Mouse (Mus musculus): ENCODE measurements around the gene Rab1a. TPM values are rescaled to one million over a fixed set of nuclear protein-coding genes. Genes with fewer than 3 reads are reported as not detected.
"Not testable (repeated sequence)": the region's sequence is repeated elsewhere in the genome, so short reads cannot be mapped to it uniquely, and the experiment has no call there.

The Rab1a gene
- 216 and 226 TPM in 2 replicates for polyA plus RNA-seq (2014; fragmentation: Nextera tagmentation; extraction: Ambion mirVana)

DNA sequence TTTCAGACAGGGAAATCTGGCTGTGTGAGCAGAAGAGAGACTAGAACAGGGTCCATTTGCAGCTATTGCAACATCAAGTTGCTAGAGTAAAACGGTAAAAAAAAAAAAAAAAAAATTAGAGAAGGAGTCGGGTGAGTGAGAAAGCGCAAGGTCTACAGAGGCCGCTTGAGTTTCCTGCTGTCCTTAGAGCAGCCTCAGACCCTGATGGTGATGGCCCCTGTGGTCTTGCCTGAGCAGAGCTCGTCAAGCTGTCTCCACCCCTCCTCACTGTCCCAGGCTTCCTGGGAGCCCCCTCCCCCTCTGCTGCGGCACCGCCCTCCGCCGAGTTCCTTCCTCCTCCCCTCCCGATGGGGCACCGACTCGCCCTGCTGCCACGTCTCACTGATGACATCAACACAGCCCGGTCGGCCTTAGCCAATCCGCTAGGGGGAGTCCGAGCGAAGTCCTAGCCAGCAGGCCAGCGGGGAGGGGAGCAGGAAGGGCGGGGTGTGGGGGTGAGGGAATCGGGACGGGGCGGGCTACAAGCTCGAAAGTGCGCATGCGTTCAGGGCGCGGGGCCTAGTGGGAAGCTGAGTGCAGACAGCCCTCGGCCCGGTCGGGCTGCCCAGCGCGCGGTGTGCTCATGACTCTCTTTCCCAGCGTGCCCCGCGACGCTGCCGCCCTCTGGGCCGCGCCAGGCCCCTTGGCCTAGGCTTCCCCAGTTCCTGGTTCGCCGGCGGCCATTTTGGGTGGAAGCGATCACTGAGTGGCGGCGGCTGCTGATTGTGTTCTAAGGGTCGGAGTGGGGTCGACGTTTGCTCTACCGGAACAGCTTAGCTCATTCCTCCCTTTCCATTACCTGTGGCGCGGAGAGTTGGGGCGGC is at the start of gene Rab1a:
Gene Rab1a (plus strand): TSS at position 720 of the 863 bp plus-strand sequence.
- Histone ChIP-seq H3K27me3 (replicated peaks; ENCODE audit: control insufficient read depth, insufficient read depth, low read length) (no peaks in the 10 kb centered on the region), H3K9ac (ENCODE audit: low read length) (peak within 1 kb of the TSS; percentile 95), H3K4me1 (replicated peaks; ENCODE audit: control insufficient read depth, insufficient read depth, low read length) (peaks cover 22% of the 10 kb centered on the region), H3K27ac (ENCODE audit: low read depth) (peak within 1 kb of the TSS; percentile 96), H3K36me3 (ENCODE audit: control insufficient read depth, insufficient read depth, low read length) (no peaks in the 10 kb centered on the region), H3K4me2 (ENCODE audit: low read length) (peak within 1 kb of the TSS; percentile 91), H3K9me3 (ENCODE audit: control insufficient read depth, low read length) (no peaks in the 10 kb centered on the region), H3K4me3 (ENCODE audit: low read depth, low read length) (peak within 1 kb of the TSS; percentile 71)
- DNase-seq (ENCODE audit: low spot score) (peak; percentile 99), ATAC-seq (replicated peaks; ENCODE audit: low FRiP score, low TSS enrichment, low read depth) (peak; percentile 98)
- under 1% methylated on average over 52 of the region's 54 CpGs for WGBS

DNA sequence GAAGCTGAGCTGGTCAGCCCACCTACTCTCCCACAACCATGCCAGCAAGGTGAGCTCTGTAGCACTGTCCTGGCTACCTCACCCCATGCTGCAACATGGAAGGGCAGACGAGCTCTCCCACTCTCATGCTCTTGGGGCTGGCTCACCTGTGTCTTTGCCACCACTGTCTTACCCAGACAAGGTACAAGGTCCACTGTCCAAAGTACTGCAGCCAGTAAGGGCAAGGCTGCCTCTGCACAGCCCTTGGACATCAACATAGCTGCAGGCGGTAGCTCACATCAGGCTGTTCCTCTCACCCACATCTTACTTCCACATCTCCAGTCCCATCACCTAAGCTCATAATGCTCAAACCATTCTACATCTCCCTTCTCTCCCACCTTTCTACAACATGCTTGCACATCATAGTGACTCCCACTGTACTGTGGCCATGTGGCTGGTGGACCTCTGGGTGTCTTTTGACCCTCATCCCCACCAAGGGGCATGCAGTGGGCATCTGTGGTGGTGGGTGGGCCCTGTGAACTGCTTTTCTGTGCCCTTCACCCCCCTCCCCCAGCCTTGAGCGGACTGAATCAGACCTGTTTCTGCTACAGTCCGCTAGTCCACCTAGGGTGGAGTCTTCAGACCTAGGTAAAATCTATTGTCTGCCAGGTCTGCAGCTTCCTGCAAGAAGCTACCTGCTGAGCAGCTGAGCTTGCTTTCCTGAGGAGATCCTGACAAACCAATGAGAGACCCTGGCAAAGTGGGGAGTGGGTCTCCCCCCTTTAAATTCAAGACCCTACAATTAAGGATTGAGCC is 48.9 kb upstream of the Rab1a start:
- Histone ChIP-seq H3K4me1 (replicated peaks; ENCODE audit: control insufficient read depth, insufficient read depth, low read length) (no peaks in the 10 kb centered on the region), H3K27ac (ENCODE audit: low read depth) (no peak overlapping the region), H3K4me3 (ENCODE audit: low read depth, low read length) (no peak overlapping the region), H3K9ac (ENCODE audit: low read length) (no peak overlapping the region), H3K4me2 (ENCODE audit: low read length) (no peak overlapping the region), H3K9me3 (ENCODE audit: control insufficient read depth, low read length) (no peaks in the 10 kb centered on the region), H3K36me3 (ENCODE audit: control insufficient read depth, insufficient read depth, low read length) (no peaks in the 10 kb centered on the region), H3K27me3 (replicated peaks; ENCODE audit: control insufficient read depth, insufficient read depth, low read length) (no peaks in the 10 kb centered on the region)
- 84% methylated on average over 4 of the region's 4 CpGs for WGBS
- DNase-seq (ENCODE audit: low spot score) (no peak), ATAC-seq (replicated peaks; ENCODE audit: low FRiP score, low TSS enrichment, low read depth) (no peak)

DNA sequence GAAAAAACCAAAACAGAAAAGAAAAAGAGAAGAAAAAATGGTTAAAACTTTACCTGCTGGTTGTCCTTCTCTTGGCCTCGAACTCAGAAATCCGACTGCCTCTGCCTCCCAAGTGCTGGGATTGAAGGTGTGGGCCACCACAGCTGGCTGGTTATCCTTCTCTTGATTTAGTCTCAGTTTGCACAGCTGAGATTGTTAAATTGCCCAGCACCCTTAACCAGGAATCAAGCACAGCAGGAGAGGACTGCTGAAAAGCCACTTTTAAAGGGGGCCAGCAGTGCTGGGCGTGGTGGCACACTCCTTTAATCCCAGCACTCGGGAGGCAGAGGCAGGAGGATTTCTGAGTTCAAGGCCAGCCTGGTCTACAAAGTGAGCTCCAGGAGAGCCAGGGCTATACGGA is 47.7 kb upstream of the Rab1a start:
- H3K9me3 ChIP-seq (ENCODE audit: control insufficient read depth, low read length); H3K27me3 ChIP-seq (replicated peaks; ENCODE audit: control insufficient read depth, insufficient read depth, low read length); H3K4me1 ChIP-seq (replicated peaks; ENCODE audit: control insufficient read depth, insufficient read depth, low read length); H3K4me2 ChIP-seq (ENCODE audit: low read length); ATAC-seq (replicated peaks; ENCODE audit: low FRiP score, low TSS enrichment, low read depth); DNase-seq (ENCODE audit: low spot score); H3K4me3 ChIP-seq (ENCODE audit: low read depth, low read length); H3K27ac ChIP-seq (ENCODE audit: low read depth); H3K36me3 ChIP-seq (ENCODE audit: control insufficient read depth, insufficient read depth, low read length); H3K9ac ChIP-seq (ENCODE audit: low read length): not testable (repeated sequence)
- 90% methylated on average over 5 of the region's 5 CpGs for WGBS

DNA sequence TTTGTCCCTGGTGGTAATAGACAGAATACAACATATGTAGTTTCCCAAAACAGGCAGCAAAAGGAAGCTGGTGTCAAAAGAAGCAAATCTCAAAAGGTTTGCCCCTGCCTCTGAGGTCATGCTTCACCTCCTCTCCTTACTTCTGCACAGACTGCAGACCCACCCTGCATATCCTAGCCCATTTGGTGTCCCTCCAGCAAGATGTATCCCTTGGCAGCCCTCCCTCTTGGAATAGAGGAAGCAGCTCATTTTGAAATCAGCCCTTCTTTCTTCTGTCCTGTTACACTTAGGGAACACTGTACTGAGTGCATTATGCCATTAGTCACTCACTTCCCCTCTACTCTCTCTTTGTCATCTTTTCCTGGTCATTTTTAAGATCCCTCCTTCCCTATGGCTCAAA is 42.4 kb upstream of the Rab1a start:
- no peak overlapping the region for H3K4me3 ChIP-seq (ENCODE audit: low read depth, low read length)
- H3K27me3 ChIP-seq (replicated peaks; ENCODE audit: control insufficient read depth, insufficient read depth, low read length): no peaks in the 10 kb centered on the region
- H3K4me1 ChIP-seq (replicated peaks; ENCODE audit: control insufficient read depth, insufficient read depth, low read length): no peaks in the 10 kb centered on the region
- no peak overlapping the region for H3K27ac ChIP-seq (ENCODE audit: low read depth)
- DNase-seq (ENCODE audit: low spot score) (no peak), ATAC-seq (replicated peaks; ENCODE audit: low FRiP score, low TSS enrichment, low read depth) (no peak)
- H3K9ac ChIP-seq (ENCODE audit: low read length): no peak overlapping the region
- no peak overlapping the region for H3K4me2 ChIP-seq (ENCODE audit: low read length)
- H3K9me3 ChIP-seq (ENCODE audit: control insufficient read depth, low read length): no peaks in the 10 kb centered on the region
- no peaks in the 10 kb centered on the region for H3K36me3 ChIP-seq (ENCODE audit: control insufficient read depth, insufficient read depth, low read length)

DNA sequence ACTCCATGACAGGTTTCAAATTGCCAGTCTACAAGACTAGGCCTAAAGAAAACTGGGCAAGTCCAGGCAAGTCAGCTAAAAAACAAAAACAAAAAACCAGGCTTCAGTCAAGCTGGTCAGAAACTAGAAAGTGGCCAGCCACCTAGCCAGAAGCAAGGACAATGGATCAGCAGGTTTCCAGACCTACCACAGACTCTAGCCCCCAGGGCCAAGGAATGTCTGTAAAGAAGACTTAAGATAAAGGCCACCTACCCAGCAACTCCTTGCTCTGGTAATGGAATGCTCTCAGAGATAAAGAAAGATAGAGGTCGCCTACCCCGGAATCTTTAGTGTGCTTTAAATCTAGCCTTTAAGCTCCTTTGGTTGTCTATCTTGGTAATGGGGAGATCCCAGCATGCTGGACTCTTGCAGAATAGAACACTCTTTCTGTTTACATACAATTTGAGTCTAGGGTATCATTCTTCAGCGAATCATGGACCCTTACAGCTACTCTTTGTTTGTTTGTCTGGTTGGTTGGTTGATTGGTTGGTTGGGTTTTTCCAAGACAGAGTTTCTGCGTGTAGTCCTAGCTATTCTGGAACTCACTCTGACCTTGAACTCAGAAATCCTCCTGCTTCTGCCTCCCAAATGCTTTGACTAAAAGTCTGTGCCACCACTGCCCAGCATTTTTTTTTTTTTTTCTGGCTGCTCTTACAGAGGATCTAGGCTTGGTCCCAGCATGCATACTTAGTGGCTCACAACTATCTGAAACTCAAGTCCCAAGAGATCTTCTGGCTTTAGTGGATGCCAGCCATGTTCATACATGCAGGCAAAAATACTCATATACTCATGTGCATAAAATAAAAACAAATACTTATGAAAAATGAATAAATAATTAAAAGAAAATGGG is 36.0 kb upstream of the Rab1a start:
- H3K9ac ChIP-seq (ENCODE audit: low read length): no peak overlapping the region
- H3K4me3 ChIP-seq (ENCODE audit: low read depth, low read length): no peak overlapping the region
- no peaks in the 10 kb centered on the region for H3K4me1 ChIP-seq (replicated peaks; ENCODE audit: control insufficient read depth, insufficient read depth, low read length)
- H3K4me2 ChIP-seq (ENCODE audit: low read length): no peak overlapping the region
- H3K27me3 ChIP-seq (replicated peaks; ENCODE audit: control insufficient read depth, insufficient read depth, low read length): no peaks in the 10 kb centered on the region
- no peak overlapping the region for H3K27ac ChIP-seq (ENCODE audit: low read depth)
- WGBS: 70% methylated on average over 4 of the region's 4 CpGs
- ATAC-seq (replicated peaks; ENCODE audit: low FRiP score, low TSS enrichment, low read depth): no peak
- no peaks in the 10 kb centered on the region for H3K9me3 ChIP-seq (ENCODE audit: control insufficient read depth, low read length)
- DNase-seq (ENCODE audit: low spot score): no peak
- no peaks in the 10 kb centered on the region for H3K36me3 ChIP-seq (ENCODE audit: control insufficient read depth, insufficient read depth, low read length)

DNA sequence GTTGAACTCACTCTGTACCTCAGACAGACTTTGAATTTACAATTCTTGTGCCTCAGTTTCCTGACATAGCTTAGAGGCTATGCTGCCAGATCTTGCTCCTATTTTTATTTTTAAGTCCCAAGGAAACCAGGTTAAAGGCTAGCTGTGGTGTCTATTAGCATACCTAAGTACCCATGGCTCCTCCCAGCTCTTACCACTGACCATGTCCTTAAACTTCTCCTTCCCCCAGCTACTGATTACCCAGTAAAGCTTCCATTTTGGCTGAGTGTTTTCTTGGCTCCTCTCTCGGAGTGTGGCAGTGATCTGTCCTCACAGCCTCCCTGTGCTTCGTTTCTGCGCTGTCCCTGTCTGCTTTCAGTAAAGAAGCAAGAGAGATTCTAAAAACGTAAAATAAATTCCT is 35.2 kb upstream of the Rab1a start:
- no peak overlapping the region for H3K9ac ChIP-seq (ENCODE audit: low read length)
- ATAC-seq (replicated peaks; ENCODE audit: low FRiP score, low TSS enrichment, low read depth): no peak
- no peaks in the 10 kb centered on the region for H3K9me3 ChIP-seq (ENCODE audit: control insufficient read depth, low read length)

DNA sequence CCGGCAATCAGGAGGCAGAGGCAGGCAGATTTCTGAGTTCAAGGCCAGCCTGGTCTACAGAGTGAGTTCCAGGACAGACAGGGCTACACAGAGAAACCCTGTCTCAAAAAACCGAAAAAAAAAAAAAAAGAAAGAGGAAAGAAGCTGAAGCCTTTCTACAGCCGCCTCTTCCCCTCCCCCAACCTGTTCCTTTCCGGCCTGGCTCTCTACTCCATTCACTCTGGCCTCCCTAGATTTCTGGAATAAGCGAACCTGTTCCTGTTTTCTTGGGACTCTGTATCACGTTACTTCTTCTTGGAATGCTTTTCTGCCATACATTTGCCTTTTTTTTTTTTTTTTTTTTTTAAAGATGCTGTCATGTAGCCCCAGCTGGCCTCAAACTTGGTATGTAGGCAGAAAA is 34.8 kb upstream of the Rab1a start:
- DNase-seq (ENCODE audit: low spot score); H3K9ac ChIP-seq (ENCODE audit: low read length); H3K4me1 ChIP-seq (replicated peaks; ENCODE audit: control insufficient read depth, insufficient read depth, low read length); H3K36me3 ChIP-seq (ENCODE audit: control insufficient read depth, insufficient read depth, low read length); H3K4me2 ChIP-seq (ENCODE audit: low read length); H3K4me3 ChIP-seq (ENCODE audit: low read depth, low read length); ATAC-seq (replicated peaks; ENCODE audit: low FRiP score, low TSS enrichment, low read depth); H3K27me3 ChIP-seq (replicated peaks; ENCODE audit: control insufficient read depth, insufficient read depth, low read length); H3K27ac ChIP-seq (ENCODE audit: low read depth); H3K9me3 ChIP-seq (ENCODE audit: control insufficient read depth, low read length): not testable (repeated sequence)
- WGBS: 76% methylated on average over 6 of the region's 6 CpGs

More for the DNA sequence above, 35.2 kb upstream of the Rab1a start:
- Histone ChIP-seq H3K4me1 (replicated peaks; ENCODE audit: control insufficient read depth, insufficient read depth, low read length) (no peaks in the 10 kb centered on the region), H3K27me3 (replicated peaks; ENCODE audit: control insufficient read depth, insufficient read depth, low read length) (no peaks in the 10 kb centered on the region), H3K27ac (ENCODE audit: low read depth) (no peak overlapping the region), H3K4me3 (ENCODE audit: low read depth, low read length) (no peak overlapping the region), H3K4me2 (ENCODE audit: low read length) (no peak overlapping the region), H3K36me3 (ENCODE audit: control insufficient read depth, insufficient read depth, low read length) (no peaks in the 10 kb centered on the region)
- DNase-seq (ENCODE audit: low spot score): no peak
- WGBS: 85% methylated on average over 4 of the region's 4 CpGs

DNA sequence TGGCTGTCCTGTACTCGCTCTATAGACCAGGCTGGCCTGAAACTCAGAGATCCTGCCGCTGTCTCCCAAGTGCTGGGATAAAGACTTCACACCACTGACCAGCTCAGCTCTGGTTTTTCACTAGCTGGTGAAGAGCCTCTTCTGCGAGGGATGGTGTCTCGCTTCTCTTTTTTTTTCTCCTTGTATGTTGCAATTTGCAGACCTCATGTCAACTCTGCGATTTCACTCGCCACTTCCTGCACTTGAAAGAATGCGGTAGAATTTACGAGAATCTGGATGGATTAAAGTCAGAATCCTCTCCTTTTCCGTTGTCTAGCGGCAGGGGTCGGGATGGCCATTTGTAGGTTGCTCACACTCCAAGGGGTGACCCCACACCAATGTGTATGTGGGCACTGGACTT is 32.3 kb upstream of the Rab1a start:
- Histone ChIP-seq H3K9me3 (ENCODE audit: control insufficient read depth, low read length) (no peaks in the 10 kb centered on the region), H3K27ac (ENCODE audit: low read depth) (no peak overlapping the region), H3K36me3 (ENCODE audit: control insufficient read depth, insufficient read depth, low read length) (no peaks in the 10 kb centered on the region), H3K4me1 (replicated peaks; ENCODE audit: control insufficient read depth, insufficient read depth, low read length) (no peaks in the 10 kb centered on the region), H3K4me2 (ENCODE audit: low read length) (no peak overlapping the region), H3K9ac (ENCODE audit: low read length) (no peak overlapping the region), H3K4me3 (ENCODE audit: low read depth, low read length) (no peak overlapping the region), H3K27me3 (replicated peaks; ENCODE audit: control insufficient read depth, insufficient read depth, low read length) (no peaks in the 10 kb centered on the region)
- DNase-seq (ENCODE audit: low spot score) (no peak), ATAC-seq (replicated peaks; ENCODE audit: low FRiP score, low TSS enrichment, low read depth) (no peak)
- 72% methylated on average over 11 of the region's 11 CpGs for WGBS
